9 mouse cellular contexts compared by ENCODE assay signal in the genomic region with DNA sequence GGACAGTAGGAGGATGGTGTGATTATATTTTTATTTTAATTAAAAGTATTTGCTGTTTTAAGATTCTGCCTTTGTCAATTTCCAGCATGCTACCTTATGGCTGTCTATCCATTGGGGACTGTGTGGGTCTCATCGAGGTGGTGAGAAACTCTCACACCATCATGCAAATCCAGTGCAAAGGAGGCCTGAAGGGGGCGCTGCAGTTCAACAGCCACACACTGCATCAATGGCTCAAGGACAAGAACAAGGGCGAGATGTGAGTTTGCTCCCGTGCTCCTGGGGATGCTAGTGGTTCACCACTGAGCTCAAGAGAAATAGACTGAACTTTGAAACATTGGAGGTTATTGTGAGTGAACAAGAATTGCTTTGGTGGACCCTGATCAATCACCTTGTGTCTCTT. TPM values are rescaled to one million over a fixed set of nuclear protein-coding genes. Genes with fewer than 3 reads are reported as not detected.
DNase-seq lines count a peak whose midpoint lies in the region; ATAC-seq lines count a peak whose summit lies in the region.
"Had no signal": no experiment of that assay in that cellular context is flagged by ENCODE, and none has a peak within 500 bp of the region (broad histone marks: within the 10 kb centered on the region; RNA-seq: fewer than 3 reads in every experiment).

No protein-coding gene starts in this region.

- H3K4me3 ChIP-seq in neural tube, embryonic 15.5 days (replicated peaks) = no peak overlapping the region

- H3K4me1 ChIP-seq in neural tube, embryonic 15.5 days = no peaks in the 10 kb centered on the region

- ATAC-seq in neural tube, embryonic 15.5 days (ENCODE audit: low FRiP score) = no peak

- H3K9me3 ChIP-seq in neural tube, embryonic 15.5 days (replicated peaks) = no peaks in the 10 kb centered on the region

- intact Hi-C loops in gastrocnemius, postnatal 14 days (cut with DNase I; ENCODE audit: low total_unique reads) = loop anchor here (5.0 to 10.0 kb wide), 2 partner anchors 57 to 75 kb away; no protein-coding TSS in a partner anchor

- H3K36me3 ChIP-seq in neural tube, embryonic 15.5 days = peaks cover 67% of the 10 kb centered on the region

- no peak overlapping the region for H3K27ac ChIP-seq in neural tube, embryonic 15.5 days (replicated peaks)

- H3K9ac ChIP-seq in neural tube, embryonic 15.5 days (replicated peaks) = no peak overlapping the region

- DNase-seq in gastrocnemius, postnatal 14 days = peak; percentile 38
- DNase-seq in gastrocnemius, adult 18-20 months (ENCODE audit: low spot score) = no peak
- DNase-seq in neural tube, embryonic 10.5 days (ENCODE audit: extremely low spot score, low spot score) = peak; percentile 36
- peak; percentile 64 to 77 for DNase-seq in adrenal gland, postnatal 36 days
- peak; percentile 24 for DNase-seq in fibroblast of lung, adult 2 months (ENCODE audit: low read depth)
- peak; percentile 47 for DNase-seq in mesoderm, embryonic 11.5 days (ENCODE audit: low read depth, low spot score)
- DNase-seq in MN1 (ENCODE audit: low spot score) = no peak

- H3K27me3 ChIP-seq in neural tube, embryonic 15.5 days (replicated peaks) = no peaks in the 10 kb centered on the region

- WGBS in neural tube, embryonic 15.5 days = 71% methylated on average over 4 of the region's 4 CpGs

- H3K4me2 ChIP-seq in neural tube, embryonic 15.5 days = no peak overlapping the region

RNA-seq across cellular contexts. Expression of a gene that starts 32.3 kb away (rescaled TPM):
- not detected for total RNA-seq in gastrocnemius, postnatal 14 days (2021)
- total RNA-seq in gastrocnemius, adult 18-20 months (2021) = under 1 TPM in 1 of 2 experiments, not detected in 1; 0.17 TPM
- not detected in 2 replicates for polyA plus RNA-seq in neural tube, embryonic 15.5 days (2015; fragmentation: Nextera tagmentation; extraction: Ambion mirVana)
- total RNA-seq in adrenal gland, postnatal 36 days (2021) = 1 to 10 TPM in 1 of 2 experiments, under 1 TPM in 1; 0.16 to 1.7 TPM
- polyA plus RNA-seq: stomach, embryonic 16.5 days had no signal

RNA-seq across cellular contexts. Expression of a gene that starts 50.3 kb away (rescaled TPM):
- total RNA-seq in gastrocnemius, postnatal 14 days (2021) = 10 to 100 TPM; 17.9 to 19.8 TPM
- 10 to 100 TPM; 28.7 to 32.4 TPM for total RNA-seq in gastrocnemius, adult 18-20 months (2021)
- 37.0 and 40.8 TPM in 2 replicates for polyA plus RNA-seq in neural tube, embryonic 15.5 days (2015; fragmentation: Nextera tagmentation; extraction: Ambion mirVana)
- total RNA-seq in adrenal gland, postnatal 36 days (2021) = 10 to 100 TPM; 28.7 to 41.6 TPM

Comparison
In these comparisons a context has a peak if more than half of its experiments do, and no peak if none do; other contexts are left out.
1. DNase-seq: peak in gastrocnemius, postnatal 14 days (single experiment), neural tube, embryonic 10.5 days (single experiment), adrenal gland, postnatal 36 days (2 of 2), fibroblast of lung, adult 2 months (single experiment) and mesoderm, embryonic 11.5 days (single experiment); none in gastrocnemius, adult 18-20 months (single experiment) and MN1 (single experiment).